ENCODE assay signal across 15 mouse cellular contexts in genomic region chr6:112899276-112899675, GRCm38 (mm10). TPM values are rescaled to one million over a fixed set of nuclear protein-coding genes. Genes with fewer than 3 reads are reported as not detected.
A peak's percentile ranks its signal among the peaks of the same experiment; 100 is the strongest.
DNase-seq lines count a peak whose midpoint lies in the region; ATAC-seq and TF ChIP-seq lines count a peak whose summit lies in the region.
"Had no signal": no experiment of that assay in that cellular context is flagged by ENCODE, and none has a peak within 500 bp of the region (broad histone marks: within the 10 kb centered on the region; RNA-seq: fewer than 3 reads in every experiment).

No protein-coding gene starts in this region.

- H3K4me3 ChIP-seq in layer of hippocampus, adult 2 months, result no peak overlapping the region
- H3K4me3 ChIP-seq in forebrain, embryonic 16.5 days (replicated peaks; ENCODE audit: low read length), result no peak overlapping the region
- no peak overlapping the region for H3K4me3 ChIP-seq in hindbrain, postnatal 0 days (ENCODE audit: low read length)
- H3K4me3 ChIP-seq in myocyte, result no peak overlapping the region
- H3K4me3 ChIP-seq: embryonic facial prominence, embryonic 15.5 days had no signal

- H3K4me1 ChIP-seq in forebrain, embryonic 16.5 days (replicated peaks; ENCODE audit: control insufficient read depth, insufficient read depth, low read length), result peaks cover 66% of the 10 kb centered on the region
- H3K4me1 ChIP-seq in hindbrain, postnatal 0 days (ENCODE audit: insufficient read depth, low read length), result peaks cover 49% of the 10 kb centered on the region

- H3ac ChIP-seq in myocyte (ENCODE audit: control insufficient read depth, insufficient read length), result no peak overlapping the region

- no peak for TF ChIP-seq CTCF in layer of hippocampus, adult 2 months (conservative IDR thresholded peaks at IDR 0.05)
- TF ChIP-seq CTCF in hindbrain, postnatal 0 days (IDR thresholded peaks at IDR 0.05; ENCODE audit: low read depth), result no peak

- H3K9ac ChIP-seq in forebrain, embryonic 16.5 days (replicated peaks; ENCODE audit: low read depth, low read length), result no peak overlapping the region
- no peak overlapping the region for H3K9ac ChIP-seq in hindbrain, postnatal 0 days (replicated peaks; ENCODE audit: low read length)
- H3K9ac ChIP-seq: embryonic facial prominence, embryonic 15.5 days; lung, embryonic 14.5 days had no signal

- peaks cover 5% of the 10 kb centered on the region for H3K79me2 ChIP-seq in myocyte (ENCODE audit: control insufficient read depth, insufficient read depth)

- no peak for TF ChIP-seq POLR2A in myocyte (IDR thresholded peaks at IDR 0.05; ENCODE audit: insufficient read length, low read depth)

- 77% methylated on average over 5 of the region's 5 CpGs for WGBS in forebrain, embryonic 16.5 days
- 35% methylated on average over 5 of the region's 5 CpGs for WGBS in hindbrain, postnatal 0 days

- no peaks in the 10 kb centered on the region for H3K9me3 ChIP-seq in forebrain, embryonic 16.5 days (ENCODE audit: control insufficient read depth, low read length)
- no peaks in the 10 kb centered on the region for H3K9me3 ChIP-seq in hindbrain, postnatal 0 days (ENCODE audit: low read length)
- H3K9me3 ChIP-seq: embryonic facial prominence, embryonic 15.5 days had no signal

- H3K27me3 ChIP-seq in forebrain, embryonic 16.5 days (replicated peaks; ENCODE audit: control insufficient read depth, insufficient read depth, low read length), result no peaks in the 10 kb centered on the region
- H3K27me3 ChIP-seq in hindbrain, postnatal 0 days (ENCODE audit: insufficient read depth, low read length), result no peaks in the 10 kb centered on the region
- no peaks in the 10 kb centered on the region for H3K27me3 ChIP-seq in myocyte (ENCODE audit: control insufficient read depth, insufficient read depth, insufficient read length)
- H3K27me3 ChIP-seq: embryonic facial prominence, embryonic 15.5 days had no signal

- no peak for DNase-seq in layer of hippocampus, adult 2 months (ENCODE audit: low spot score in 2 of 2)
- no peak for DNase-seq in layer of hippocampus, adult 11-12 months (ENCODE audit: low spot score)
- no peak for DNase-seq in hindbrain, postnatal 0 days (ENCODE audit: low spot score)
- no peak for DNase-seq in gastrocnemius, postnatal 25 days
- DNase-seq in thymus, postnatal 25 days, result no peak
- DNase-seq in layer of hippocampus, adult 9-10 months (ENCODE audit: low spot score), result no peak
- DNase-seq: kidney, adult 8-10 months; kidney, postnatal 36 days; left cerebral cortex, postnatal 4 days had no signal

- no peak for ATAC-seq in forebrain, embryonic 16.5 days
- no peak for ATAC-seq in hindbrain, postnatal 0 days

- H3K4me2 ChIP-seq in forebrain, embryonic 16.5 days (ENCODE audit: low read length), result no peak overlapping the region
- H3K4me2 ChIP-seq in hindbrain, postnatal 0 days (ENCODE audit: low read depth, low read length), result no peak overlapping the region
- peak overlapping the region; percentile 43 for H3K4me2 ChIP-seq in myocyte (ENCODE audit: low read depth)
- H3K4me2 ChIP-seq: embryonic facial prominence, embryonic 15.5 days; liver, embryonic 11.5 days; lung, embryonic 14.5 days had no signal

- peak overlapping the region; percentile 79 for H3K27ac ChIP-seq in layer of hippocampus, adult 2 months
- peak overlapping the region; percentile 56 for H3K27ac ChIP-seq in forebrain, embryonic 16.5 days (ENCODE audit: low read length)
- peak overlapping the region; percentile 59 for H3K27ac ChIP-seq in hindbrain, postnatal 0 days
- H3K27ac ChIP-seq: embryonic facial prominence, embryonic 15.5 days; macrophage had no signal

- no peaks in the 10 kb centered on the region for H3K36me3 ChIP-seq in forebrain, embryonic 16.5 days (ENCODE audit: control insufficient read depth, insufficient read depth)
- H3K36me3 ChIP-seq in hindbrain, postnatal 0 days (ENCODE audit: insufficient read depth, low read length), result no peaks in the 10 kb centered on the region
- no peaks in the 10 kb centered on the region for H3K36me3 ChIP-seq in myocyte (ENCODE audit: control insufficient read depth, insufficient read depth)
- H3K36me3 ChIP-seq: embryonic facial prominence, embryonic 15.5 days had no signal

TF ChIP-seq in myocyte, 11 proteins besides CTCF, POLR2A, EP300 and RAD21:
- TF ChIP-seq REST (IDR thresholded peaks at IDR 0.05; ENCODE audit: insufficient read depth, insufficient read length) (no peak), USF1 (IDR thresholded peaks at IDR 0.05; ENCODE audit: low read depth) (no peak), TCF12 (IDR thresholded peaks at IDR 0.05; ENCODE audit: insufficient read depth, poor library complexity, severe bottlenecking) (no peak), POLR2AphosphoS2 (IDR thresholded peaks at IDR 0.05; ENCODE audit: insufficient read length, low read depth) (no peak), E2F4 (IDR thresholded peaks at IDR 0.05; ENCODE audit: insufficient read depth) (no peak), SRF (IDR thresholded peaks at IDR 0.05; ENCODE audit: control insufficient read depth, insufficient read length, low read depth) (no peak), CEBPB (IDR thresholded peaks at IDR 0.05; ENCODE audit: insufficient read depth, poor library complexity, severe bottlenecking) (no peak), MYOD1 (IDR thresholded peaks at IDR 0.05; ENCODE audit: control insufficient read depth in 1 of 3, insufficient read length in 2 of 3, low read depth in 2 of 3) (no peak), TCF3 (IDR thresholded peaks at IDR 0.05; ENCODE audit: insufficient read length, low read depth) (no peak), MAX (IDR thresholded peaks at IDR 0.05; ENCODE audit: low read depth) (no peak), MYOG (IDR thresholded peaks at IDR 0.05; ENCODE audit: control insufficient read depth in 1 of 3, insufficient read depth in 1 of 3, insufficient read length in 2 of 3, low read depth in 2 of 3) (no peak)
TF ChIP-seq in myocyte: peak in this region for 0.

RNA-seq across cellular contexts. Expression of gene Srgap3, which starts 47.8 kb away (rescaled TPM):
- total RNA-seq in layer of hippocampus, adult 2 months (2021), result 100 to 1,000 TPM; 288 to 291 TPM
- polyA plus RNA-seq in forebrain, embryonic 16.5 days (2015; fragmentation: Nextera tagmentation; extraction: Ambion mirVana), result 32.2 and 37.2 TPM in 2 replicates
- 49.4 and 55.8 TPM in 2 replicates for total RNA-seq in hindbrain, postnatal 0 days (2014; rRNA removed)
- polyA plus RNA-seq in hindbrain, postnatal 0 days (2015; fragmentation: Nextera tagmentation; extraction: Ambion mirVana), result 20.6 and 23.7 TPM in 2 replicates
- polyA plus RNA-seq in myocyte (2012; fragmentation: generic; extraction: Trizol), result 6.9 TPM
- 1 to 10 TPM; 1.8 to 2.1 TPM for total RNA-seq in gastrocnemius, postnatal 25 days (2021)

Comparison
In these comparisons a context has a peak if more than half of its experiments do, and no peak if none do; other contexts are left out.
1. RNA of gene Srgap3, which starts 47.8 kb away (total RNA-seq): 288 to 291 TPM in layer of hippocampus, adult 2 months and 49.4 to 55.8 TPM in hindbrain, postnatal 0 days; 1.8 to 2.1 TPM in gastrocnemius, postnatal 25 days; every median in the first group is over 10 times any median in the second.
2. Peak in every context shown above with its lines, with median percentiles within 50 percentile points of each other: H3K27ac ChIP-seq.